Mouse (Mus musculus): Measurements from ENCODE around the gene Yju2. TPM values are rescaled to one million over a fixed set of nuclear protein-coding genes. Genes with fewer than 3 reads are reported as not detected.

Yju2 gene
- total and polyA plus RNA-seq, 2 experiments from 2014 or later, result 6.8 to 16.7 TPM

DNA sequence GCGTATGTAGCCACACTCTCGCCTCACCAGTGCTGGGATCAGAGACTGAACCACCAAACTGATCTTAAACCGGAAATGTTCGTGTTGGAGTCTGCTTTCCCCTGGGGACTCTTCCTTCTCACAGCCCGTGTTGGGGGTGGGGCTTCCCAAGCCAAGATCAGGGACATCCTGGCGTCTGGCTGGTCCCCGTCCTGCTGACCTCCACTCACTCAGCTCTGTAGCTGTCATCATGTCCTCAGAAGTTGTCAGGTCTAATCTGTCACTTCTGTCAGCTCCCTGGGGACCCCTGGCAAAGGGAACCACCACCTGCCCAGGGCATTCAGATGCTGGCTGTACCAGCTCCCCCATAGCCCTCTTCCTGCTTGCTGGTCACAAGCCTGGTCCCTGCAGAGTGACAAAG, 9.3 kb downstream of the Yju2 start:
- no peak overlapping the region for H3K9ac ChIP-seq (replicated peaks; ENCODE audit: low read length)
- H3K27me3 ChIP-seq (ENCODE audit: insufficient read depth, low read length), result no peaks in the 10 kb centered on the region
- H3K36me3 ChIP-seq (ENCODE audit: insufficient read depth, low read length), result peaks cover 19% of the 10 kb centered on the region
- ATAC-seq (no peak), DNase-seq (ENCODE audit: low spot score) (peak; percentile 27)
- no peak overlapping the region for H3K4me2 ChIP-seq (ENCODE audit: low read depth, low read length)
- peak overlapping the region; percentile 76; the same call in 1 of the 2 replicates for H3K27ac ChIP-seq
- peaks cover 25% of the 10 kb centered on the region for H3K4me1 ChIP-seq (ENCODE audit: insufficient read depth, low read length)
- 45% methylated on average over 7 of the region's 7 CpGs for WGBS
- TF ChIP-seq CTCF (IDR thresholded peaks at IDR 0.05; ENCODE audit: low read depth), result no peak
- H3K4me3 ChIP-seq (ENCODE audit: low read length), result no peak overlapping the region
- H3K9me3 ChIP-seq (ENCODE audit: low read length), result no peaks in the 10 kb centered on the region

DNA sequence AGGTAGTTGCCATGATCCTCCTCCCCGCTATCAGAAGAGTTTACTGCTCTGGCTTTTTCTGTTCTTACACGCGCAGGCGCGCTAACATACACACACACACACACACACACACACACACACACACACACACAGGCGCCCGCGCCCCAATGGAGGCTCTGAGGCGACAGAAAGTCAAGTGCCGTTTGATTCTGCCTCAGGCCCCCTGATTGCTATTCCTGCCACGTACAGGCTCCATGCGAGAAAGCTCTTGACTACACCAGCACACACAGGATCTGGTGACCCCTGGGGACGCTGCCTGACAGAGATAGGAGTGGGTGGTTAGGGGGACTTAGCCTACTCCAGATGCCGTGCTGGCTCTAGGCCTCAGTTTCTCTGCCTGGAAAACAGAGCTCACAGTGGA, 10.7 kb downstream of the Yju2 start:
- peak; percentile 92 for DNase-seq (ENCODE audit: low spot score)
- WGBS, result 7% methylated on average over 14 of the region's 14 CpGs
- Histone ChIP-seq H3K4me2 (ENCODE audit: low read depth, low read length) (peak overlapping the region; percentile 90), H3K27me3 (ENCODE audit: insufficient read depth, low read length) (no peaks in the 10 kb centered on the region), H3K9me3 (ENCODE audit: low read length) (no peaks in the 10 kb centered on the region), H3K9ac (replicated peaks; ENCODE audit: low read length) (peak overlapping the region; percentile 76; the same call in 1 of the 2 replicates), H3K36me3 (ENCODE audit: insufficient read depth, low read length) (peaks cover 16% of the 10 kb centered on the region), H3K4me1 (ENCODE audit: insufficient read depth, low read length) (peaks cover 25% of the 10 kb centered on the region), H3K27ac (peak overlapping the region; percentile 76), H3K4me3 (ENCODE audit: low read length) (no peak overlapping the region)
- ATAC-seq, result peak; percentile 78
- no peak for TF ChIP-seq CTCF (IDR thresholded peaks at IDR 0.05; ENCODE audit: low read depth)

DNA sequence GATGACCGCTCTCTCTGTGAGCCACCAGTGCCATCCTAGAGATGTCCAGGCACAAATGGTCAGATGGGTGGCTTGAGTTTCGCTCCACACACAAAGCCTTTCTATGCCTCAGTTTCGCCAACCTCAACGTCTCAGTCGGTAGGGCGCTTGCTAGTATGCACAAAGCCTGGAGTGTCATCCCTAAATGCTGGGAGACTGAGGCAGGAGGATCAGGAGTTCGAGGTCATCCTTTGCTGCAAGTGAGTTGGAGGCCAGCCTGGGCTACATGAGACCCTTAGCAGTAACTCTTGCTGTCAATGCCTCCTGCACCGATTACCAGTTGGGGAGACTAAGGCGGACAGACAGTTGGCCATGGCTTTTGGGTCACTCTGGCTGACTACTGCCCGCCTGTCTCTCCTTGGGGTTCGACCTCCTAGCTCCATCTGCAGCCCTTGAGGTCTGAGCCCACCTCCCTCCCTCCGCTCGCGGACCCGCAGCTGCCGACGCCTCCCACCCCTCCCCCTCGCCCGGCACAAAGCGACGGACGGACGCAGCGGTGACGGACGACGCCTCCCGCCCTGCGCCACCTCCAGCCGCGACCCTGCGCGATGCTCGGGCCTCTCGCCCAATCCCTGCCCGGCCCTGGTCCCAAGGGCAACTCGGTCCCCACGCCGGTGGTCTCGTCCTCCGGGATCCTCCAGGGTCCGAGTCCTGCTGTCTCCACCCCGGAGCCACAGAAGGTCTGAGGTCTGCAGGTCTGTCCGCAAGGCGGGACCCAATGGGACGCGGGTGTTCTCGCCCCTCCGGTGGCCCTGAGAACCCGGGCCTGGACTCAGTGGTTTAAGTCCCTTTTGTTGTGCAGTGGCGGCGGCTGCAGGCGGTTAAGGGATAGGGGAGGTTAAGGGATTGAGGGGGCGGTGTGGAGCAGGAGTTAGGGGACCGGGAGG, 11.3 kb downstream of the Yju2 start, which contains the start of gene Shd:
TSS of gene Shd (plus strand) at position 502 of the 926 bp plus-strand sequence.
- peak within 1 kb of the TSS; percentile 76 for H3K9ac ChIP-seq (replicated peaks; ENCODE audit: low read length)
- peak; percentile 80 for DNase-seq (ENCODE audit: low spot score)
- peaks cover 10% of the 10 kb centered on the region for H3K36me3 ChIP-seq (ENCODE audit: insufficient read depth, low read length)
- no peaks in the 10 kb centered on the region for H3K9me3 ChIP-seq (ENCODE audit: low read length)
- H3K27me3 ChIP-seq (ENCODE audit: insufficient read depth, low read length), result no peaks in the 10 kb centered on the region
- 8% methylated on average over 49 of the region's 55 CpGs for WGBS
- TF ChIP-seq CTCF (IDR thresholded peaks at IDR 0.05; ENCODE audit: low read depth), result peak; percentile 24; the same call in 1 of the 2 replicates
- peak within 1 kb of the TSS; percentile 90 for H3K4me2 ChIP-seq (ENCODE audit: low read depth, low read length)
- H3K4me1 ChIP-seq (ENCODE audit: insufficient read depth, low read length), result peaks cover 25% of the 10 kb centered on the region
- H3K27ac ChIP-seq, result peak within 1 kb of the TSS; percentile 76
- peak; percentile 62 for ATAC-seq
- peak within 1 kb of the TSS; percentile 59 for H3K4me3 ChIP-seq (ENCODE audit: low read length)

DNA sequence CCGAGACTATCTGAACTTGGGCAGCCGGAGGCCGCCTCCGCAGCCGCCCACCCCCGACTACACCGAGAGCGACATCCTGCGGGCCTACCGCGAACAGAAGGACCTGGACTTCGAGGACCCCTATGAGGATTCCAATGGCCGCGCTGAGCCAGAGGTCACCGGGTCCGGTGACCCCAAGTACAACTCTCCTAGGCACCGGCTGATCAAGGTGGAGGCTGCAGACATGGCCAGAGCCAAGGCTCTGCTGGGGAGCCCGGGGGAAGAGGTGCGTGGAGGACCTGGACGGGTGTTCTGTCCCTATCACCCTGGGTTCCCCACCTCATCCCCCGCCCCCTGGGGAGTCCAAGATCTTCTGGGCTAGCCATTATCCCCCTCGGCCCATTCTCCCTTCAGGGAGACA, 12.6 kb downstream of the Yju2 start:
- Histone ChIP-seq H3K4me1 (ENCODE audit: insufficient read depth, low read length) (peaks cover 25% of the 10 kb centered on the region), H3K4me3 (ENCODE audit: low read length) (peak overlapping the region; percentile 59), H3K9me3 (ENCODE audit: low read length) (no peaks in the 10 kb centered on the region), H3K9ac (replicated peaks; ENCODE audit: low read length) (peak overlapping the region; percentile 76), H3K27me3 (ENCODE audit: insufficient read depth, low read length) (no peaks in the 10 kb centered on the region), H3K4me2 (ENCODE audit: low read depth, low read length) (peak overlapping the region; percentile 90), H3K27ac (peak overlapping the region; percentile 76; the same call in 1 of the 2 replicates), H3K36me3 (ENCODE audit: insufficient read depth, low read length) (peaks cover 5% of the 10 kb centered on the region)
- no peak for DNase-seq (ENCODE audit: low spot score)
- WGBS, result 24% methylated on average over 22 of the region's 22 CpGs
- TF ChIP-seq CTCF (IDR thresholded peaks at IDR 0.05; ENCODE audit: low read depth), result no peak
- ATAC-seq, result no peak

DNA sequence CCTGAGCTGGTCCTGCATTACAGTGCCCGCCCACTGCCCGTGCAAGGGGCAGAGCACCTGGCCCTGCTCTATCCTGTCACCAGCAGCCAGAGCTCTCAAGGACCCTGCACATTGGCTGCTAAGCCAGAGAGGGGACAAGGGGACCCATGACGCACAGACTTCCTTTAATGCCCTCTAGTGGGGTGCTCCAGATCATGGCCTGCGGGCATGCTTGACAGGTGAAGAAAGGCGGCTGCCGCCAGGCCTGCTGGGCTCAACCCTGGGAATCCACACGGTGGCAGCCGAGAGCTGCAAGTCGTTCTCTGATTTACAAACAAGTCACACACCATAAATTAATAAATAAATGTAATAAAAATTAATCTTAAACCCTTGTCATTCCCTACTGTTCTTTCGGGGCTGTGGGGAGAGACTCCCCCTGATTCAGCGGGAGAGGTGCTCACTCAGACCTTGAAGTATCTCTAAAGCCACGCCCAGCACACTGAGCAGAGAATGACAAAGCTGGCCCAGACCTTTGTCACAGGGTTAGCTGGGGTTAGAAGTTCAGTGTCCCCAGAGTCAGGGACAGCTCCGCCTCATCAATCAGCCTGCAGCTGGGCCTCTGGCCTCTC, 17.5 kb downstream of the Yju2 start:
- no peaks in the 10 kb centered on the region for H3K27me3 ChIP-seq (ENCODE audit: insufficient read depth, low read length)
- no peak overlapping the region for H3K4me3 ChIP-seq (ENCODE audit: low read length)
- H3K4me2 ChIP-seq (ENCODE audit: low read depth, low read length), result no peak overlapping the region
- ATAC-seq (peak; percentile 76), DNase-seq (ENCODE audit: low spot score) (peak; percentile 90)
- 14% methylated on average over 13 of the region's 13 CpGs for WGBS
- peak overlapping the region; percentile 62 for H3K27ac ChIP-seq
- peak; percentile 84 for TF ChIP-seq CTCF (IDR thresholded peaks at IDR 0.05; ENCODE audit: low read depth)
- no peaks in the 10 kb centered on the region for H3K9me3 ChIP-seq (ENCODE audit: low read length)
- H3K4me1 ChIP-seq (ENCODE audit: insufficient read depth, low read length), result peaks cover 5% of the 10 kb centered on the region
- H3K36me3 ChIP-seq (ENCODE audit: insufficient read depth, low read length), result no peaks in the 10 kb centered on the region
- H3K9ac ChIP-seq (replicated peaks; ENCODE audit: low read length), result no peak overlapping the region

DNA sequence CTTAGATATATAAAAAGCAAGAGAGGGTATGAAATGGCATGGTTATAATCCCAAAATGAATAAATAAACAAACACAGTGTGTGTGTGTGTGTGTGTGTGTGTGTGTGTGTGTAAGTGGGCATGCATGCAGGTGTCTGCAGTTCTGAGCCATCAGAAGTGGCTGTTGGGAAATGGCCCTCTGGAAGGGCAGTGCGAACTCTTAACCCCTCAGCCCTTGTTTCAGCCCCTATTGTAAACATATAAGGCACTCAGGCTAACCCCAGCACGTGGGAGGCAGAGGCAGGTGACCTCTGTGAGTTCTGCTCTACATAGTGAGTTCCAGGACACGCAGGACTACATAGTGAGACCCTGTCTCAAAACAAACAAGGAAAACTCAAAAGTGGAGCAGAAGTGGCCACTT, 18.4 kb downstream of the Yju2 start:
- no peaks in the 10 kb centered on the region for H3K9me3 ChIP-seq (ENCODE audit: low read length)
- H3K36me3 ChIP-seq (ENCODE audit: insufficient read depth, low read length), result no peaks in the 10 kb centered on the region
- no peak for TF ChIP-seq CTCF (IDR thresholded peaks at IDR 0.05; ENCODE audit: low read depth)
- H3K4me3 ChIP-seq (ENCODE audit: low read length), result no peak overlapping the region
- DNase-seq (ENCODE audit: low spot score), result no peak
- H3K27ac ChIP-seq, result no peak overlapping the region
- no peaks in the 10 kb centered on the region for H3K4me1 ChIP-seq (ENCODE audit: insufficient read depth, low read length)
- 52% methylated on average over 3 of the region's 3 CpGs for whole genome bisulfite sequencing
- H3K9ac ChIP-seq (replicated peaks; ENCODE audit: low read length), result no peak overlapping the region
- no peak for ATAC-seq
- H3K27me3 ChIP-seq (ENCODE audit: insufficient read depth, low read length), result no peaks in the 10 kb centered on the region
- no peak overlapping the region for H3K4me2 ChIP-seq (ENCODE audit: low read depth, low read length)
